Mouse (Mus musculus): ENCODE data around the gene Manba. TPM values are rescaled to one million over a fixed set of nuclear protein-coding genes. Genes with fewer than 3 reads are reported as not detected.

The Manba gene
- total RNA-seq, 2 experiments from 2014 or later, result 4.1 to 4.7 TPM

- DNase-seq, result no peak
Measured at GRCm38 (mm10) chr3:135581606-135582117, 96.3 kb downstream of the Manba start.

- peak; percentile 41 for DNase-seq
Measured at GRCm38 (mm10) chr3:135582246-135582645, 96.8 kb downstream of the Manba start.

GRCm38 (mm10) chr3:135585482-135585881 is 100.1 kb downstream of the Manba start:
- no peak for DNase-seq

GRCm38 (mm10) chr3:135586060-135586459 is 100.6 kb downstream of the Manba start:
- DNase-seq, result no peak

DNA sequence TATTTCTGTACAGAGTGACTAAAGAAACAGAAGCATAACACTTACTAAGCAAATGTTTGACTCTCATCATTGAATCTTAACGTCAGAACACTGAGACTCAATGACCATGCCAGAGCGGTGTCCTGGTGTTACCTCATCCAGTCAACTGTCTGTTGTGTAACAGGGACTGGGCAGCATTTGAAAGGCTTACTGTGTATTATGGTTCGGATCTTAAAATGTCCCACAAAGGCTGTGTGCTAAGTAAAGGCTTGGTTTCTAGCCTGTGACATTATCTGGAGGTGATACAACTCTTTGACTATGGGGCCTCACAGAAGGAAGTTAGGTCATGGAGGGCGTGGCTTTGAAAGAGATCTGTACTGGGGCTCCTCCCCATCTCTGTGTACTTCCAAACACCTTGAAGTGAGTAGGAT is 101.1 kb downstream of the Manba start:
- peak; percentile 42 for DNase-seq

GRCm38 (mm10) chr3:135590471-135590870 is 105.1 kb downstream of the Manba start:
- DNase-seq, result no peak

GRCm38 (mm10) chr3:135591376-135591775 is 106.0 kb downstream of the Manba start:
- no peak for DNase-seq

DNA sequence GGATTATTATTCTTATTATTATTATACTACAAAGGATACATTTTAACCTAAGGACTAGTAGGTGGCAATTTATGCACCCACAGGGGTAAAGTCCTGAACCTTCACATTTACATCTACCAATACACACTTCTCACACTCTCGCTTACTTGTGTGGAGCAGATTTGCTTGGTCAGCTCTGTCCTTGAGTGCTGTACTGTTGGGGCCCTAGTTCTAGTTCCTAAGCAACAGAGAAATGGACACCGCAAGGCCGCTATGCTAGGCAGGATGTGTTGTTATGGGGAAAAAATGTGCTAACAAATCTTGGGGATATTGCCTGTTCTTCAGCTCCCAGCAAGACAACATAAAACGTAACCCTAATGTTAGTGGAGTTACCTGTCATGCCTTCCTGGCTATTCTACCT is 106.6 kb downstream of the Manba start:
- no peak for DNase-seq

- no peak for DNase-seq
Measured at GRCm38 (mm10) chr3:135594238-135594917, 109.0 kb downstream of the Manba start.

GRCm38 (mm10) chr3:135597014-135597413 is 111.6 kb downstream of the Manba start:
- peak; percentile 19 for DNase-seq

- no peak for DNase-seq
Measured at GRCm38 (mm10) chr3:135598355-135598754, 112.9 kb downstream of the Manba start.

DNA sequence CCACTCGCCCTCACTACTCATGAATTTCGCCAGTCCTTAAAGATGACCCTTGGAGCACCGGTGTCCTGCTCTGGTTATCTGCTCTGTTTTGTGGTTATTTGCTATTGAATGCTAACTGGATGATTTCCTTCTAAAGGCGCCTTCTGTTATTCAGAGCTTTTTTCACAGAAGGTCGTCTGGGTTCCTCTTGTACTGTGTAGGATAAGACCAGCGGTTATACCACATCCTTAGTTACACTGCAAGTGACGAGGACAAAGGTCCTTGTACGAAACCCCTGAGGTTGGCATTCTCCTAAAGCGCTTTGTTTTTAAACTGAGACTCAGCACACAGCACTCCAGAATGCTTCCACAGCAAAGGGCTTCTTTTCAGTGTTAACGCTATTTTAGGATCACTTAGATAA is 117.3 kb downstream of the Manba start:
- DNase-seq, result no peak

GRCm38 (mm10) chr3:135604626-135605417 is 119.4 kb downstream of the Manba start:
- DNase-seq, result no peak

- DNase-seq, result no peak
Measured at GRCm38 (mm10) chr3:135605474-135605873, 120.1 kb downstream of the Manba start.

GRCm38 (mm10) chr3:135606592-135606991 is 121.2 kb downstream of the Manba start:
- no peak for DNase-seq

GRCm38 (mm10) chr3:135607021-135607420 is 121.6 kb downstream of the Manba start:
- DNase-seq, result no peak

GRCm38 (mm10) chr3:135607660-135608473 is 122.5 kb downstream of the Manba start:
- DNase-seq, result no peak

DNA sequence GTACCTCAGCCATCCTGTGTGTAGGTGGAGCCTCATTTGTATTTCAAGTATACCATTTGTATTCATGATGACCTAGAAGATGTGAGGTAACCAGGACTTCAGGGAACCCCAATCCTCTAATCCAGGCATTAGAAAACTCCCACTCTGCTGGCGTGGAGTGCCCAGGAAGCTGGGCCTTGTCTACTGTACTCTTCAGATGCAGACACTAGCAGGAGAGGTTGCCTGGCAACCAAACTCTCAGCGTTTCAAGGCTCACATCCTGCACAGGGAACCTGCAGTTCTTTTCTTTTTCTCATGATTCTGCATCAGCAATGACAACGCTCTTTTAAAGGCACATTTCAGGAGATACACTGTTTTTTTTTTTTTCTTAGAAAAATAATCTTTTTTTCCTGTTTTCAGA is 124.8 kb downstream of the Manba start:
- DNase-seq, result no peak

- DNase-seq, result no peak
Measured at GRCm38 (mm10) chr3:135614376-135614775, 129.0 kb downstream of the Manba start.

DNA sequence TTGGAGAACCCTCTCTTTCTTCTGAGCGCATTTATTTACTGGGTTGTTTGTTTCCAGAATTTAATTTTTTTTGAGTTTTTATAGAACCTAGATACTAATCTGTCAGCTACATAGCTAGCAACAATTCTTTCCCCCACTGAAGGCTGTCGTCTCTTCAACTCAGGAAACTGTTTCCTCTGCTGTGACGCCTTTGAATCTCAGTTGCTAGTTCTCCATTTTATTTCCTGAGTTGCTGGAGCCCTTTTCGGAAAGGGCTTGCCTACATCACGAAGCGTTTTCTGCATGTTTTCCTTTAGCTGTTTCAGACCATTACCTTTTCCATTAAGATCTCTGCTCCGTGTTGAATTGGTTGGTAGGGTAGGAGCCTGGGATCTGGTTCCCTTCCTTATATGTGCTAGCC is 131.3 kb downstream of the Manba start:
- DNase-seq, result no peak

Measured in gastrocnemius, postnatal 25 days (tissue).